ENCODE assay signal across 16 mouse cellular contexts in genomic region chr13:93232335-93232734, GRCm38 (mm10).
"Had no signal": no experiment of that assay in that cellular context is flagged by ENCODE, and none has a peak within 500 bp of the region (broad histone marks: within the 10 kb centered on the region; RNA-seq: fewer than 3 reads in every experiment).

No protein-coding gene starts in this region.

- DNase-seq: kidney, adult 2 months; kidney, postnatal 25 days; layer of hippocampus, postnatal 36 days; lung, embryonic 14.5 days; right cerebral cortex, adult 18-20 months; right cerebral cortex, postnatal 25 days; thymus, adult 18-20 months; thymus, postnatal 36 days had no signal

- H3K9ac ChIP-seq: lung, embryonic 14.5 days; midbrain, embryonic 12.5 days; midbrain, embryonic 15.5 days; neural tube, embryonic 12.5 days; neural tube, embryonic 15.5 days had no signal

- H3K4me1 ChIP-seq: midbrain, embryonic 12.5 days; midbrain, embryonic 15.5 days; neural tube, embryonic 12.5 days; neural tube, embryonic 15.5 days had no signal

- H3K27me3 ChIP-seq: midbrain, embryonic 12.5 days; midbrain, embryonic 15.5 days; neural tube, embryonic 12.5 days; neural tube, embryonic 15.5 days had no signal

- ATAC-seq: intestine, postnatal 0 days; lung, postnatal 0 days; midbrain, embryonic 15.5 days had no signal

- H3K9me3 ChIP-seq: midbrain, embryonic 12.5 days; midbrain, embryonic 15.5 days; neural tube, embryonic 12.5 days; neural tube, embryonic 15.5 days had no signal

- H3K36me3 ChIP-seq: midbrain, embryonic 12.5 days; midbrain, embryonic 15.5 days; neural tube, embryonic 12.5 days; neural tube, embryonic 15.5 days had no signal

- H3K4me2 ChIP-seq: lung, embryonic 14.5 days; midbrain, embryonic 12.5 days; midbrain, embryonic 15.5 days; neural tube, embryonic 12.5 days; neural tube, embryonic 15.5 days had no signal

- H3K4me3 ChIP-seq: left cerebral cortex, adult 2 months; midbrain, embryonic 12.5 days; midbrain, embryonic 15.5 days; neural tube, embryonic 12.5 days; neural tube, embryonic 15.5 days had no signal

- H3K27ac ChIP-seq: kidney, postnatal 0 days; left cerebral cortex, adult 2 months; midbrain, embryonic 12.5 days; midbrain, embryonic 15.5 days; neural tube, embryonic 12.5 days; neural tube, embryonic 15.5 days had no signal
